Mouse (Mus musculus): ENCODE measurements at regions not wholly inside any gene's neighbourhood (a gene's known extent, or its start where the extent isn't known, plus 50 kb on each side); places are given as distances from the start of the nearest gene placed in this dataset.

DNA sequence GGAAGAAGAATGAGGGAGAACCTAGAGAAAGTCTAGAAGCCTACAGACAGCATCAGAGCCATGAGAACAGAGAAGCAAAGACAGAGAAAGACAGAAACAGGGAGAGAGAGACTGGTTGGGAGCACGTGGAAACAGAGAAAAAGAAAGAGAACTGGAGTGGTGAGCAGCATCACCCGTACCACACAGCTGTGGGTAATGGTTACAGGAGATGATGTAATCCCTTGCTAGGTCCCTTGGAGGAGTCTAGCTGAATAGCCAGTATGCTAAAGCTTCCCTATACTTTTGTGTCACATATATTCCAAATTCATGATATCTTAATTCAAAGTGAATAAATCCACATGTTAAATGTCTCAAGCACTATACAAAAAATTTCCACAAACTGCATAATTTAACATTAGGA lies 284.0 kb downstream of the 4930544G11Rik start:
- no peak for DNase-seq (ENCODE audit: low spot score)

DNA sequence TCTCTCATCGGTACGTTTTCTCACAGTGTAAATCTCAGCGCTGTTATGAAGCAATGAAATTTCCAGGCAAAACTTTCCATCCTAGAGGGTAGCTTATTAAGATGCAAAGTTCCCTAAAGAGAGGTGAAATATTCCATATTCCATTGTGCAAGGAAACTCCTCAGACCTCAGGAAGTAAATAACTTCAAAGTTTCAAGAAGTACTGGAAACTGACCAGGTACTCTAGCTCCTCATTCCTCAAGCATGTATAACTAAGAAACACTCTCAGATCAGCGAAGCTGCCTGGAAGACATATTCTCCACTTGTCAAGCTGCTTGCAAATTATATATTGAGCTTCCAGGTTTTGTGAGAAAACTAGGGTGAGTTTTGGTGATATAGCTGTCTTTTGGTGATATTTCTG lies 279.8 kb upstream of the Mad2l1 start:
- no peak for DNase-seq (ENCODE audit: low spot score)

GRCm38 (mm10) chr6:66263429-66263828 lies 271.8 kb upstream of the Mad2l1 start:
- no peak for DNase-seq (ENCODE audit: low spot score)

DNA sequence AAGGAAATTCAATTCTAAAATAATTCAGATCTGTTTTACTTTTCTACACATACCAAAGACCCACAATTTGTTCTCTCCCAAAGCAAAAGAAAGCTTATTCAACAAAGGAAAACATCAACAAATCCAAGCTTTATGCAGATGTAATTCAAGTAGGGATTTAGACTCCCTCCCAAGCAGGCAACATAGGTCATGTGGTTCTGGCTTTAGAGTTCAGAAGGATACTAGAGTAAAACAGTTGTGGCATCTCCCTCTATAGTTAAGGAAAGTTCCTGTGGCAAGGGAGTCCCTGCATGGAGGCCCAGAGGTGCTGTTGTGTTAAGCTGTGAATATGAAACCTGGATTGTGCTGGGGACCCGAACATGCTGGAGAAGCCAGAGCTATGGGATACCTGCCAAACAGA lies 271.3 kb upstream of the Mad2l1 start:
- no peak for DNase-seq (ENCODE audit: low spot score)

- DNase-seq (ENCODE audit: low spot score): no peak
These were observed 266.8 kb upstream of the Mad2l1 start for GRCm38 (mm10) chr6:66268427-66268826.

GRCm38 (mm10) chr6:66271414-66272206 lies 263.6 kb upstream of the Mad2l1 start:
- DNase-seq (ENCODE audit: low spot score): no peak

DNA sequence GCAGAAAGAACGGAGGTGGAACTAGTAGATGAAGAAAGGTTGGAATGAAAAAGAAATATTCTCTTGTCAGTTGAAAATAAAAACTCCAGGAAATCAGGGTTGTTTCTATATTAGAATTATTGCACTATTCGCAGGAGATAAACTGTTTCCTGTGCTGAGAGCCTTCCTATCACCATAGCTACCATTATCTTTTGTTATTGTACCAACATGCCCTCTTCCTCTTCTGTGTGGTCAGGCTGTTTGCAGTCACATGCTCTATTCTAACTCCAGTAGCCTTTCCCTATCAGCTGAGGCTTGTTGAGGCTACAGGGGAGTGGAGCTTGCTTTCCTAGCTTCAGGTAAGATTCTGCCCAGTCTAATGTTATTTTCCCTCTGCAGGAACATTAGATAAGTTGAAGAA lies 263.0 kb upstream of the Mad2l1 start:
- DNase-seq (ENCODE audit: low spot score): no peak

- no peak for DNase-seq (ENCODE audit: low spot score)
These were observed 260.5 kb upstream of the Mad2l1 start for GRCm38 (mm10) chr6:66274737-66275136.

GRCm38 (mm10) chr6:66280701-66281100 lies 254.5 kb upstream of the Mad2l1 start:
- no peak for DNase-seq (ENCODE audit: low spot score)

GRCm38 (mm10) chr6:66282566-66283115 lies 252.5 kb upstream of the Mad2l1 start:
- DNase-seq (ENCODE audit: low spot score): no peak

DNA sequence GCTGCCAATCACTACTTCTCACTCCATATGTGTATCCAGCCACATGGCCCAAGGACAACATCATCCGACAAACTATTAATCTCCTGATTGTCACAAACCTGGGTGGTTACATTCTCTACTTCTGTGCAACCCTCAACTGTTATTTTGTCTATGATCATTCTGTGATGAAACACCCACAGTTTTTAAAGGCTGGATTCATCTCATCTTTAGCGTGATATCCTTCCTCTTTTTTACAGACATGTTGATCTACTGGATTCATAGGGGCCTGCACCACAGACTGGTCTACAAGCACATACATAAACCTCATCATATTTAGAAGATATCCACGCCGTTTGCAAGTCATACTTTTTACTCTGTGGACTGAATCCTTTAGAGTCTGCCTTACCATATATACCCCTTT lies 251.7 kb upstream of the Mad2l1 start:
- DNase-seq (ENCODE audit: low spot score): no peak

- no peak for DNase-seq (ENCODE audit: low spot score)
These were observed 247.6 kb upstream of the Mad2l1 start for GRCm38 (mm10) chr6:66287607-66288006.

DNA sequence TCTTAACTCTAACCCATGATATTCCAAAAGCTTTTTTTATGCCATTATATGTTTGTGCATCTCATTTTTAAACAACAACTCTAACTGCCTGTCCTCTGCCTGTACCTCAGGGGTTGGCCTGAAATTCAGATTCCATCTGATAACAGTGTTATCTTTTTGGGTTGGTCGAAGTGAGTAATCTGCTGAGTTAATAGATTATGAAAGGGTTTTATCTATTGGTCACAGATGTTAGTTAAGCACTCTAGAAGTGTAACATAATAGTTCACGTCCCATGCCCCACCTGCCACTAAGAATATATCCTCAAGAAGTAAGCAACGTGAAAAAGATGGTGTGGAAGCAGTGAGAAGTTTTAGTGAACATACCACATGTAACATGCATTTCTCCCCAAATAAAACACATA lies 246.0 kb upstream of the Mad2l1 start:
- no peak for DNase-seq (ENCODE audit: low spot score)

DNA sequence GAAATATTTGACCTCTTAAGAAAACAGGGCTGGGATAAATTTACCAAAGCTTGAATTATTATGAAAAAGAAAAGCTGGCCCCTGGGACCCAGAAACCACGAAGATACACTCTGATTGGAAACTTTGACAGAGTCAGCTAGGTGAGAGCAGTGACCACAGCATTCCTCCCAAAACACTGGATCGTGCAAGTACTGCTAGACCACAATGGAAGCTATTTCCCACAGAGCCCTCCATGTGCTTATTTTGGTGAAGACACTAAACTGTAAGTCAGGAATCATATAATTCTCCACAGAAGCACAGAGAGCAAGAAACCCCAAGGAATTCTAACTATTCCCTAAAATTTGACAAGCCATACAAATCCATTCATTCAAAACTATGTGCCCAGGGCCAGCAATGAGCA lies 243.6 kb upstream of the Mad2l1 start:
- DNase-seq (ENCODE audit: low spot score): no peak

DNA sequence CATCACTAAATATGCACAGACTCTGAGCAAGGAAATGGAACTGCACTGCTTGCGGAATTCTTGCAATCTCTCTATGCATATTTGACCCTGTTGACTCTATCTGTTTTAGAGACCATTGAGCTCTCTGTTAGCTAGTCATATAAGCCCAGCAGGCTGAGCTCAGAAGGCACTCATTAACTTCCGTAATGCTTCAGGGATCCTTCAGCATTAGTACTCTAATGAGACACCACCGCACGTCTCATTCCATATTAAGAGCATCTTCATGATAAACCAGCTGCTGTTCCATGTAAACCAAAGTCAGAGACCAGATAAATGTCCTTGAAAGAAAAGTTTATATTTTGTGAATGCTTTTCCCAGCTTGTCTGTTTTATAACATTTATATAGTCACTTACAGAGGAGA lies 237.1 kb upstream of the Mad2l1 start:
- DNase-seq (ENCODE audit: low spot score): no peak

GRCm38 (mm10) chr6:66300189-66300588 lies 235.0 kb upstream of the Mad2l1 start:
- DNase-seq (ENCODE audit: low spot score): no peak

DNA sequence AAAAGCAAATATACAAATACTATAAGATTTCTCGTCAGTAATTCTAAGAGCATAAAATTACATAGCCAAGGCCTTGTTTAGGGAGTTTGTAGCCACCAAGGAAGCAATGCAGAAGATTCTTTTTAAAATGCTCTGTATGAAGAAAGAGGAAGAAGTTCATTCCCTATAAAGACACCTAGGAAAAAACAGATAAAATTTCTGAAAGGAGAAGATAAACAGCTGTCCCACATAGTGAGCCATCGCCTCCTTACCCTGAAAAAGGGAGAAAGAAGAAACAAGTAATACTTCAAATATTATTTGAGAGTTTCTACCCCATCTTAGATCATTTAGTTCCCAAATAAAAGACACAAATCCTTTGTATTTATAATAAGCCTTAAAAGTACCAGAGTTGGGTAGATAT lies 190.3 kb upstream of the Mad2l1 start:
- no peak for DNase-seq (ENCODE audit: low spot score)

GRCm38 (mm10) chr6:66347356-66347755 lies 187.8 kb upstream of the Mad2l1 start:
- DNase-seq (ENCODE audit: low spot score): no peak

DNA sequence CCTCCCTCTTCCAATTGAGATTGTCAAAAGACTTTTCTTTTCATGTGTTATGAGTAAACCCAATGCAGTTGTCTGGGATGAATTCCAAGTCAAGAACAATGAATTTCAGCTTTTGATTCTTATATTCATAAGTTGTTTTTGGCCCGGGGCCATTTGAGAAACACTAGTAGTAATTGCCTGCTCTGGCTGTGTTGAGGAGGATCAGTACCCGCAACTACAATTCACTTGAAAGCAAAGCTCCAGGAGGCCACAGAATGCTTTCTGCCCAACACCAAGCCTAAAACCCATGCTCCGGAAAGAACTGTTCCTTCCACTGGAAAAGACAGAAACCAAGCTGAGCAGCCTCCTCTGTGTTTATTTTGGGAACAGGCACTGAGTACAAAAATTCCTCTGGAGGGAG lies 174.1 kb upstream of the Mad2l1 start:
- no peak for DNase-seq (ENCODE audit: low spot score)

- DNase-seq (ENCODE audit: low spot score): no peak
These were observed 167.9 kb upstream of the Mad2l1 start for GRCm38 (mm10) chr6:66367263-66367662.

DNA sequence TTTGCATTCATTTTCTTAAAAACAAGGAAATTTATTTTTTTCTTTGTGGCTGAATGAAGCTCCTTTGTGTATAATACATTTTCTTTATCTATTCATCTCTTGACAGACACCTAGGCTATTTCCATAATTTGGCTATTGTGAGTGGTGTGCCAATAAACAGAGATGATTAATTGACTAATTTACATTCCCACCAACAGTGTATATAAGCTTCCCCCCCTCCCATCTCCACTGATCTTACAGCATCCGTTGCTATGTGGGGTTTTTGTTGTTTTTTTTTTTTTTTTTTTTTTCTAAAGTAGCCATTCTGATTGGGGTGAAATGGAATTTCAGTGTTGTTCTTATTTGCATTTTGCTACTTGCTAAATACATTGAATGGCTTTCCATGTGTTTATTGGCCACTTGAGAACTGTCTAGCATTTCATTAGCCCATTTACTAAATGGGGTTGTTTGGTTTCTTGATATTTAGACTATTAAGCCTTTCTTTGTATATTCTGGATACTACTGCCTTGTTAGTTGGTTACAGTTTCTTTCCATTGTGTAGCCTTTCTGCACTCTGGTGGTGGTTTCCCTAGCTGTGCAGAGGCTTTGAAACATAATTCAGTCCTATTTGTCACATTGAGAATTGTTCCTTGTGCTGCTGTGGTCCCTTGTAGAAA lies 153.8 kb upstream of the Mad2l1 start:
- no peak for DNase-seq (ENCODE audit: low spot score)

- no peak for DNase-seq (ENCODE audit: low spot score)
These were observed 152.7 kb upstream of the Mad2l1 start for GRCm38 (mm10) chr6:66382347-66383010.

DNA sequence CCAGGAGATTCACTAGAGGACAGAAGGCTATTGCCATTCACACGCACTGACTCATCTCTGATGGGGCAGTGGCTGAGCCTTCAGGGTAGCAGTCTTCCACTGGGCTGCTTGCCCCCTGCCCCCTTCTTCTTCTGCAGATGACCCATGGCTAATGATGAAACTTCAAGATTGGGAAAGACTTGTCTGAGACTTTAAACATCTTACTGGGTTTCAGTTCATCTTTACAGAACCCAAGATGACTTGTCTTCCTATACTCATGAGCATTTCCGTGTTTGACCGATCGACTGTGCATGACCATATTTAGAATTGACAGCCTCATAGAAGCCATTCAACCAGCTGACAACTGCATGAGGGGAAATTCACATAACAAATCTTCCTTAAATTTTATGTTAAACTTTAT lies 140.0 kb upstream of the Mad2l1 start:
- DNase-seq (ENCODE audit: low spot score): no peak

Data from embryo, embryonic 10.5 days (tissue).